Mouse (Mus musculus): ENCODE results near the gene B3gnt3. TPM values are rescaled to one million over a fixed set of nuclear protein-coding genes. Genes with fewer than 3 reads are reported as not detected.

Gene B3gnt3
- total and polyA plus RNA-seq, 3 experiments, result 0.19 to 0.84 TPM; not detected in 1

- Histone ChIP-seq H3K9me3 (replicated peaks; ENCODE audit: insufficient read depth, low read length) (no peaks in the 10 kb centered on the region), H3K27ac (ENCODE audit: control insufficient read depth, low read depth, low read length) (peak overlapping the region; percentile 39), H3K27me3 (ENCODE audit: control insufficient read depth in 1 of 2, insufficient read depth in 2 of 2, low read length in 2 of 2) (no peaks in the 10 kb centered on the region), H3K4me1 (ENCODE audit: control insufficient read depth in 1 of 2, insufficient read depth in 2 of 2, low read length in 2 of 2) (peaks cover 10 to 21% of the 10 kb centered on the region in 2 experiments), H3K9ac (ENCODE audit: control insufficient read depth, low read depth, low read length, poor library complexity, severe bottlenecking) (peak overlapping the region; percentile 51), H3K36me3 (ENCODE audit: control insufficient read depth in 1 of 2, insufficient read depth in 2 of 2, low read length in 2 of 2) (peaks cover 0 to 8% of the 10 kb centered on the region in 2 experiments; a peak in 2 of 4 replicates), H3K4me3 (ENCODE audit: control insufficient read depth in 1 of 2, insufficient read depth in 1 of 2, low read depth in 2 of 2, low read length in 2 of 2) (peak overlapping the region; percentile 25 to 38), H3K79me2 (ENCODE audit: control insufficient read depth, insufficient read depth, low read length, poor library complexity) (no peaks in the 10 kb centered on the region)
- peak; percentile 66 for DNase-seq (ENCODE audit: low read depth, low spot score)
- TF ChIP-seq TCF12 (IDR thresholded peaks at IDR 0.05; ENCODE audit: low read depth, low read length), result no peak
- no peak for TF ChIP-seq BHLHE40 (IDR thresholded peaks at IDR 0.05; ENCODE audit: borderline replicate concordance, low read depth, low read length)
- no peak for TF ChIP-seq MEF2A (IDR thresholded peaks at IDR 0.05; ENCODE audit: extremely low read depth, insufficient replicate concordance, low read depth, low read length, poor library complexity, severe bottlenecking)
- 0 out of 2 replicates have a peak, but pooled peaks have one; percentile 6 for TF ChIP-seq ZC3H11A (IDR thresholded peaks at IDR 0.05; ENCODE audit: low read depth, low read length)
- TF ChIP-seq JUND (IDR thresholded peaks at IDR 0.05; ENCODE audit: low read depth, low read length), result no peak
- 0 out of 2 replicates have a peak, but pooled peaks have one; percentile 14 for TF ChIP-seq RCOR1 (IDR thresholded peaks at IDR 0.05; ENCODE audit: low read depth, low read length)
- no peak for TF ChIP-seq TAL1 (IDR thresholded peaks at IDR 0.05; ENCODE audit: low read length)
- peak in 2 of 3 experiments; percentile 35 to 46; a peak in 5 of 6 replicates for TF ChIP-seq CTCF (IDR thresholded peaks at IDR 0.05 in 2 of 3, conservative IDR thresholded peaks at IDR 0.05 in 1 of 3; ENCODE audit: control insufficient read depth in 1 of 3, insufficient read depth in 1 of 3, low read depth in 2 of 3, low read length in 3 of 3, poor library complexity in 1 of 3, severe bottlenecking in 1 of 3)
- 0 out of 2 replicates have a peak, but pooled peaks have one; percentile 19 for TF ChIP-seq MXI1 (IDR thresholded peaks at IDR 0.05; ENCODE audit: low read depth, low read length)
- TF ChIP-seq RAD21 (IDR thresholded peaks at IDR 0.05; ENCODE audit: low read depth, low read length), result peak; percentile 14
- TF ChIP-seq SMC3 (IDR thresholded peaks at IDR 0.05; ENCODE audit: low read depth, low read length), result peak; percentile 33
- 0 out of 2 replicates have a peak, but pooled peaks have one; percentile 22 for TF ChIP-seq MAX (IDR thresholded peaks at IDR 0.05; ENCODE audit: low read length)
- no peak for TF ChIP-seq ETS1 (IDR thresholded peaks at IDR 0.05; ENCODE audit: low read depth, low read length)
- no peak for TF ChIP-seq POLR2A (IDR thresholded peaks at IDR 0.05; ENCODE audit: control insufficient read depth in 1 of 2, insufficient read depth in 1 of 2, low read depth in 1 of 2, low read length in 2 of 2, poor library complexity in 1 of 2)
These were observed 471 bp upstream of the B3gnt3 start for GRCm38 (mm10) chr8:71702087-71702432.

DNA sequence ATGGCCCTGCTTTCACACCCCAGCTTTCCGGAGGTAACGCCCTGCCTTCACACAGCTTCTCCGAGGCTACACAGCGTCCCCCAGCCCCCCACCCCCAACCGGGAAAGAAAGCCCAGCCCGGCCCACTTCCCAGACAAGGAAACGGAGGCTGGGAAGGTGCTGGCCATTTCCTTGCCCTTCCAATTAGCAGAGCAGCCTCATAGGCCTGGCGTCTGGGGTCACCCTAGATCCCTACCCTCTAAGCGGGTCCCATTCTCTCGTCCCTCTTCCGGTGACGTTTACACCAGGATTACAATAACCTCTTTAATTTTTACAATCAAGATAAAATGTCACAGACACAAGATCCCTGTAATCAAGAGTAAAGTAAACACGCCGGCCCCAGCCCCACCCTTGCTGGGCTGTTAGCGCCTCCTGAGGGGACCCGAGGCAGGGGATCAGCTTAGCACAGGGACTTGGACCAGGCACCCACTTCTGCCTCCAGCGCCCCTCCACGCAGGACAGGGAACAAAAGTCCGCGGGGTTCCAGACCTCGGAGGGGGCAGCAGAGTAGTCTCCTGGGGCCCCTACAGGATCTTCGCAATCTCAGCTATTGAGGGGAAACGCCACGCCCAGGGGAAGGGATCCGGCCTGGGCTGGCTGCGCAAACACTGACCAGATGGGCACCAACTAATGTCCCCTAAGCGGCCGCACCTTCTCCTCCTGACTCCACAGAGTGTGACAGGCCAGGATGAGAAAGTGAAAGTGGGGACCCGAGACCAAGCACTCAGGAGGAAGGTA lies 908 bp downstream of the B3gnt3 start:
- DNase-seq (ENCODE audit: low read depth, low spot score), result no peak
- Histone ChIP-seq H3K27me3 (ENCODE audit: control insufficient read depth in 1 of 2, insufficient read depth in 2 of 2, low read length in 2 of 2) (no peaks in the 10 kb centered on the region), H3K79me2 (ENCODE audit: control insufficient read depth, insufficient read depth, low read length, poor library complexity) (no peaks in the 10 kb centered on the region), H3K4me3 (ENCODE audit: control insufficient read depth in 1 of 2, insufficient read depth in 1 of 2, low read depth in 2 of 2, low read length in 2 of 2) (peak overlapping the region; percentile 45 to 47), H3K36me3 (ENCODE audit: control insufficient read depth in 1 of 2, insufficient read depth in 2 of 2, low read length in 2 of 2) (peaks cover 0 to 8% of the 10 kb centered on the region in 2 experiments; a peak in 2 of 4 replicates), H3K9me3 (replicated peaks; ENCODE audit: insufficient read depth, low read length) (no peaks in the 10 kb centered on the region), H3K27ac (ENCODE audit: control insufficient read depth, low read depth, low read length) (no peak overlapping the region), H3K4me1 (ENCODE audit: control insufficient read depth in 1 of 2, insufficient read depth in 2 of 2, low read length in 2 of 2) (peaks cover 10 to 21% of the 10 kb centered on the region in 2 experiments), H3K9ac (ENCODE audit: control insufficient read depth, low read depth, low read length, poor library complexity, severe bottlenecking) (no peak overlapping the region; the same call in 1 of the 2 replicates)
- TF ChIP-seq USF1 (IDR thresholded peaks at IDR 0.05; ENCODE audit: low read depth, low read length), result no peak
- TF ChIP-seq RAD21 (IDR thresholded peaks at IDR 0.05; ENCODE audit: low read depth, low read length), result no peak
- no peak for TF ChIP-seq MAZ (IDR thresholded peaks at IDR 0.05; ENCODE audit: low read depth, low read length)
- no peak for TF ChIP-seq POLR2A (IDR thresholded peaks at IDR 0.05; ENCODE audit: control insufficient read depth in 1 of 2, insufficient read depth in 1 of 2, low read depth in 1 of 2, low read length in 2 of 2, poor library complexity in 1 of 2)
- TF ChIP-seq ZC3H11A (IDR thresholded peaks at IDR 0.05; ENCODE audit: low read depth, low read length), result no peak
- no peak for TF ChIP-seq TCF12 (IDR thresholded peaks at IDR 0.05; ENCODE audit: low read depth, low read length)
- TF ChIP-seq MEF2A (IDR thresholded peaks at IDR 0.05; ENCODE audit: extremely low read depth, insufficient replicate concordance, low read depth, low read length, poor library complexity, severe bottlenecking), result no peak
- no peak for TF ChIP-seq ZKSCAN1 (IDR thresholded peaks at IDR 0.05; ENCODE audit: low read depth, low read length)
- no peak for TF ChIP-seq ZNF384 (IDR thresholded peaks at IDR 0.05; ENCODE audit: low read depth, low read length)
- TF ChIP-seq ELF1 (IDR thresholded peaks at IDR 0.05; ENCODE audit: low read depth, low read length), result no peak
- no peak for TF ChIP-seq MYB (IDR thresholded peaks at IDR 0.05; ENCODE audit: low read depth, low read length)
- no peak for TF ChIP-seq SIN3A (IDR thresholded peaks at IDR 0.05; ENCODE audit: low read length)
- TF ChIP-seq EP300 (IDR thresholded peaks at IDR 0.05; ENCODE audit: low read depth in 1 of 2, low read length in 2 of 2), result no peak
- TF ChIP-seq MXI1 (IDR thresholded peaks at IDR 0.05; ENCODE audit: low read depth, low read length), result no peak
- no peak for TF ChIP-seq RCOR1 (IDR thresholded peaks at IDR 0.05; ENCODE audit: low read depth, low read length)
- TF ChIP-seq CHD1 (IDR thresholded peaks at IDR 0.05; ENCODE audit: low read depth, low read length), result no peak
- no peak for TF ChIP-seq NRF1 (IDR thresholded peaks at IDR 0.05; ENCODE audit: insufficient read depth, low read depth, low read length, poor library complexity, severe bottlenecking)
- TF ChIP-seq ETS1 (IDR thresholded peaks at IDR 0.05; ENCODE audit: low read depth, low read length), result no peak
- TF ChIP-seq KAT2A (conservative IDR thresholded peaks at IDR 0.05; ENCODE audit: low read depth, low read length), result no peak
